Mouse (Mus musculus): ENCODE results near the gene Tmem88b. TPM values are rescaled to one million over a fixed set of nuclear protein-coding genes. Genes with fewer than 3 reads are reported as not detected.
"Not testable (repeated sequence)": the region's sequence is repeated elsewhere in the genome, so short reads cannot be mapped to it uniquely, and the experiment has no call there.

The Tmem88b gene
- total RNA-seq, 2 experiments from 2014 or later, result 16.4 to 19.0 TPM

DNA sequence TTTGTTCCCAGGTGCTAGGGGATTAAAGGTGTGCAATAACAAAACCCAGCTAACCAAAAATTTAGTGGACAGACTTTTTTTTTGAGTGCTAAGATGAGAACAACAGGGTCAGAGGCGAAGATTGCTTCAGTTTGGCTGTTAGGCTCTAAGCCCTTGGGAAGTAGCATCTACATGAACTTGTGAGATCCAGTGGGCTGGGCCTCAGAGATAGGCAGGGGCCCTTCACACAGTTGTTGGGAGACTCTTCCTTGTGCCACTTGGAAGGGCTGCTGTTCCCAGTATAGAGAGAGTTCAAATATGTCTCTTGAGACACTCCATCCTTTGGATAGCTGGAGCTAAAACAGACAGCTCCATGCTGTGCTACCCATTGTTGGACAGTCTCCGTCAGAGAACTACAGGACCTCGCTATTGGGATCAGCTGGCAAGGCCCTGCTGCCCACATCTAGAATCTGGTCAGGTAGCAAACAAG, 4.4 kb upstream of the Tmem88b start, which contains the start of gene Ankrd65:
Gene Ankrd65, plus strand, starts transcription at position 419 of the 469 bp plus-strand sequence.
- DNase-seq (ENCODE audit: low spot score in 2 of 2), result no peak

GRCm38 (mm10) chr4:155788833-155789232, 3.2 kb upstream of the Tmem88b start:
- not testable (repeated sequence) for DNase-seq (ENCODE audit: low spot score in 2 of 2)

DNA sequence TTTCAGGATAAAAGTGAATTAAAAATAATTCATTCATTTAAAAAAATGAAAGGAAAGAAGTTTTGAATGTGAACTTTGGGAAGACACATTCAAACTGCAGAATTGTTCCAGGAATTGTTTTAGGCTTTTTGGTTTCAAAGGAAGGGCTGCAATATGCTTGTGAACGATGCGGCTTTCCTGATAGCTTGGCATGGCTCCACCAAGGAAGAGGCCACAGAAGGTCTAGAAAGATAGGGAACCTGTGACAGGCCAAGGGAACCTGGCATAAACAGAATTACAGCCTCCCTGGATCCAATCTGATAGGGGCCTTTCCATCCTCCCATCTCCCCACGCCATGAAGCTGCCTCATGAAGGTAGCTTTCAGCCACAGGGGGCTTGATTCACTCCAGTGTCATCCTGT, 2.6 kb upstream of the Tmem88b start:
- no peak for DNase-seq (ENCODE audit: low spot score in 2 of 2)

DNA sequence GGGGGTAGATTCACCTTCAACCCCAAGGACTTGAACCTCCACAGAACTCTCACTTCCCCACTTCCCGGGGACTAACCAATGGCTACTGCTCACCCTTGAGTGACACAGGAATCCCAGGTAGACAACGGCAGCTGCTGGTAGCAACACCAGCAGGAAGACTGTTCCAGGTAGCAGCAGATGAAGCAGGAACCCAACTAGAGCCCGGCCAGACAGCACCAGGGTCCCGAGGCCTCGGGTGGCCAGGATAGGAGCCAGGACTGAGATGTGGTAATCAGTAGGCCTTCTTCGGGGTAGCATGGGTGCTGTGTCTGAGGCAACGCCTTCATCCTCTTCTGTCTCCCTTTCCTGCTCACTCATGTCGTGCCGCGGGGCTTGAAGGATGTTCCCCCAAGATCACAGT, 428 bp downstream of the Tmem88b start:
- no peak for DNase-seq (ENCODE audit: low spot score in 2 of 2)

DNA sequence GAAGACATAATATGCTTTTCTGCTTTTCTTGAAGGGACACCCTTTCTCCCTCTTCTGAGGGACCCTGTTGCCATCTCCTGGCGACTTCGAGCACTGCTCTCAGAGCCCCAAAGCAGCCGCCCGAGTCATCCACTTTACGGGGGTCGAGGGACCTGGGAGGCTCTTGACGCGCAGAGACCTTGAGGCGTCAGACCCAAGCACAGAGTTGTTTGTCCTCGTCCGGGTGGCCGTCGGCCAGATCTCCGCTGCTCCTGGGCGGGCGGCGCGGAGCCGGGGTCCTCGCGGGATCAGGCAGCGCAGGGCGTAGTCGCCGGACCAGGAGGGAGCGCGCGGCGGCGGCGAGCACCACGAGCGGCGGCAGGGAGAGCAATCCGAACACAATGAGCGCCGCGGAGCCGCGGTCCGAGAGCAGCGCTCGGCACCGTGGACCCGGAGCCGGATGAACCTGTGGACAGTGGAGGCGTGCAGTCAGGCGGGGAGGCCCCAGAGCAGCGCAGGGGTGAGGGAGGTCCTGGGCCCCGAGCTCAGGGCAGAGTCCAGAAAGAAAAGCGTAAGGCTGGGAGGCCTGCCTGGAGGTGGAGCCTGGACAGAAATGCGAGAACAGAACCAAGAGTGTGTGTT, 1.5 kb downstream of the Tmem88b start:
- DNase-seq (ENCODE audit: low spot score in 2 of 2), result peak; percentile 78 to 82

DNA sequence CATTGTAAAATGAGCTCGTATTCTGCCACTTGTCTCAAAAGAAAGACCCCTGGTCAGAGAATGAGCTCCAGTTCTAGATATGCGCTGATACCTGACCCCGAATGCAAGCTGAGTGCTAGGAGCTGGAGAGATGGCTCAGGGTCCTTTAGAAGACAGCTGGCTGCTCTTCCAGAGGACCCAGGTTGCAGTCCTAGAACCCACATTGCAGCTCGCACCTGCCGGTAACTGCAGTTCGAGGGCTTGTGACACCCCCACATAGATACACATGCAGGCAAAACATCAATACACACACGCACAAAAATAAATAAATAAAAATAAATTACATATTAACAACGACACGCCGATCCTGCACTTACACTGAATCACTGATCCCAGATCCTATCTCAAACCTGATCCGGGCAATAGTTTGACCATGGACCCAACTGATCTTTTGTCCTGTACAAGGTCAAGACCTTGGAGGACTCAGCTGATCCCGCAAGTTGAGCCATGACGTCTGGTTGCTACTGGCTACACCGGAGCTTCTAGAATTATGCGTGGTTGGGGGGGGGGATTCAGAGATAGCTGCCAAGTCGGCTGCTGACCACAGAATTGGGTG, 2.1 kb downstream of the Tmem88b start:
- no peak for DNase-seq (ENCODE audit: low spot score in 2 of 2)

DNA sequence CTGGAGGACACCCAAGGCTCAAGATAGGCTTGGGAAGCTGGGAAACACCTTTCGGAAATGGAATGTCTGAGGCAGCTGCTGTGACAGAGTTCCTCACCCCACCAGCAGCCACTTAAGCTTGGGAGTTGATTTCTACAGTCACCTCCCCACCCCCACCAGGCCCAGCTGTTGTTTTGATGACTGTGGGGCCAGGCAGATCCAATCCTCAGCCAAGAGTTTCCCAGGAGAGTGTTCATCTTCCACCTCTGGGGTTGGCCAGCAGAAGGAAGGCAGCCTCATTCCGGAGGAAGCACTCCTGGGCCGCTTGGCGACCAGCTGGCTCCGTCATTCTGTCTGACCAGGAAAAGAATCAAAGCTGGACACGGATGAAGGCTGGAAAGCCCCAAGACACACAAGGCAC, 4.8 kb downstream of the Tmem88b start:
- no peak for DNase-seq (ENCODE audit: low spot score in 2 of 2)

DNA sequence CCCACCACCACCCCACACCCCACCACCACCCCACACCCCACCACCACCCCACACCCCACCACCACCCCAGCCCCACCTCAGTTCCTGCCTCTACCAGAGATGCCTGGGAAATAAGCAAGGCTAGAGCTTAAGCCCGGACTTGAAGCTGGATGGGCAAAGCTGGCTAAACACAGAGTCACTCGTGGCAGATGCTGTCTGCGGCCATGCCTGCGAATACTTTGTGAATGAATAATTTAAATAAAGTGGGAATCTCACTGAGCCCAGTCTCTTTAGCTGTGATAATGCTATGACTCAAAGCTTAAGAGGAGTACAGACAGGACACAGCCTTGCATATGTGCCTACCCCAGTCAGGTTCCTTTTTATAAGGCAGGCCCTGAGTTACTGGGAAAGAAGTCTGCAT, 6.2 kb downstream of the Tmem88b start:
- no peak for DNase-seq (ENCODE audit: low spot score in 2 of 2)

DNA sequence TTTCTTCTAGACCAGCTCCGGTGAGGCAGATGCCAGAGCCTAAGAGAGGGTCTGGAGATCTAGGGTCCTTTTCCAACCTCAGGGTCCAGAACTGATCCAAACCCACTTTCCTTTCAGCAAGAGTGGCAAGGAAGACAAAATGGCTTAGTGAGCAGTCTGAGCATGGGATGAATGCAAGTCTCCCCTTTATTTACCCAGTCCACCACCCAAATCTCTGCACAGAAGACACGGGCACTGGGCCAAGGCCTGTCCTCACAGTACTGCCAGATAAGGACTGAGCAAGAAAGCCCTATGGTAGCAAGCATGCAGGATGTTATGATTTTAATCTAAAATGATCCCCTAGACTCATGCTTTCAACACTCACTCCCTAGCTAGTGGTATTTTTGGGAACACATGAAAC, 7.9 kb downstream of the Tmem88b start:
- no peak for DNase-seq (ENCODE audit: low spot score in 2 of 2)

- peak in 1 of 2 experiments; percentile 49 for DNase-seq (ENCODE audit: low spot score in 2 of 2)
Measured at GRCm38 (mm10) chr4:155776704-155777335, 8.9 kb downstream of the Tmem88b start.

- DNase-seq (ENCODE audit: low spot score in 2 of 2), result no peak
Measured at GRCm38 (mm10) chr4:155775855-155776254, 9.8 kb downstream of the Tmem88b start.

GRCm38 (mm10) chr4:155774971-155775740, 10.5 kb downstream of the Tmem88b start:
- no peak for DNase-seq (ENCODE audit: low spot score in 2 of 2)

DNA sequence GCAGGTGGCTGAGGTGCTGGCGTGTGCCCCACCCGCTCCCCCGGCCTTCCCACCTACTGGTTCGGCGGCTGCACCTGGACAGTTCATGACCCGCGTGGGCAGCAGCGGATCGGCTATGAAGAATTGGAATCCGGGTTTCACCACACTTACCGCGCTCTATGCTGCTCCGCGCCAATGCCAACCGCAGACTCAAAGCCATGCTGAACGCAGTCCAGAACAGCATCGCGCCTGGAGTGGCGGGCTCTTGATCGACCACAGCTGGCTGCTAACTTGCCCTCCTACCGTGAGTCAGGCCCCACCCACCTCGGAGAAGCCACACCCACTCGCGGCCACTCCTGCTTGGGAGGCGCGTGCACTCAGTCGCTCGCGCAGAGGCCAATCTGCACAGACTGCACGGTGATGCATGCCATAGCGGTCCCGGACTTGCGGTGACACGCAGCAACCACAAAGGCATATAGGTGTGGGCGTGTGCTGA, 11.4 kb downstream of the Tmem88b start, which contains the start of gene Vwa1:
Gene Vwa1, minus strand, starts transcription at position 419 of the 475 bp plus-strand sequence.
- peak; percentile 87 to 90 for DNase-seq (ENCODE audit: low spot score in 2 of 2)

- DNase-seq (ENCODE audit: low spot score in 2 of 2), result no peak
Measured at GRCm38 (mm10) chr4:155773335-155774078, 12.2 kb downstream of the Tmem88b start.

GRCm38 (mm10) chr4:155772786-155773185, 12.9 kb downstream of the Tmem88b start:
- DNase-seq (ENCODE audit: low spot score in 2 of 2), result no peak

DNA sequence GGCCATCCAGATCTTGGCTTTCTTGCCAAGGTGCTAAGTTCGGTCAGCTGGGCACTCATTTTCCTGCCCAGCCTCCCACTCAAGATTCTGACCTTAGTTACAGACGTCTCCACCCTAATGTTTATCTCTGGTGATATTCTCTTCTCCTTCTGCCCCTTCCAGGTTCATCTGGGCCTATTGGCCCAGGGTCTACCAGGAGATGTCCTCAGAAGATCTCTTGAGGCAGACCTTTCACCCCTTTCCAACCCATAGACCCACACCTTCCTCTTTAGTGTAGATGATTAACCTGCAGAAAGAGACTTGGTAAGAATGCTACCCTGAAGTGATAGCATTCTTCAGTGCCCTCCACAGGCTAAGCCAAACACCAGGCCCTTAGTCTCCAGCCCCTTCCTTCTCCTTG, 14.0 kb downstream of the Tmem88b start:
- DNase-seq (ENCODE audit: low spot score in 2 of 2), result no peak

DNA sequence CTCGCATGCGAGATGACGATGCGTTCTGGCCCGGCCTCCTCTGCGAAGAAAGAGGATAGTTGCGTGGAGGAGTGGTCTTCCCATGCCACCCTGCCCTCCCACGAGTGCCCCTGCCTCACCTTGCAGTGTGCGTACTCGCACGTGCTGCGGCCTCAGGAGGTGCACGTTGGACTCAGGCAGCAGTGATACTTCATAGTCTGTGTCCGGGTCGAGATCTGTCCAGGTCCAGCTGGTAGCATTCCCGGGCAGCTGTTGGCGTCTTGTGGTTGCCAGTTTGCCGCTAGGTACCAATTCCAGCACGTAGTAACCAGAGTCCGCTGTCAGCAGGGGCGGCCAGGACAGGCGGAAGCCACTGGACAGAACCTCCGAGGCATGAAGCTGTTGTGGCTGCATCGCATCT, 15.0 kb downstream of the Tmem88b start:
- DNase-seq (ENCODE audit: low spot score in 2 of 2), result peak in 1 of 2 experiments; percentile 22

DNA sequence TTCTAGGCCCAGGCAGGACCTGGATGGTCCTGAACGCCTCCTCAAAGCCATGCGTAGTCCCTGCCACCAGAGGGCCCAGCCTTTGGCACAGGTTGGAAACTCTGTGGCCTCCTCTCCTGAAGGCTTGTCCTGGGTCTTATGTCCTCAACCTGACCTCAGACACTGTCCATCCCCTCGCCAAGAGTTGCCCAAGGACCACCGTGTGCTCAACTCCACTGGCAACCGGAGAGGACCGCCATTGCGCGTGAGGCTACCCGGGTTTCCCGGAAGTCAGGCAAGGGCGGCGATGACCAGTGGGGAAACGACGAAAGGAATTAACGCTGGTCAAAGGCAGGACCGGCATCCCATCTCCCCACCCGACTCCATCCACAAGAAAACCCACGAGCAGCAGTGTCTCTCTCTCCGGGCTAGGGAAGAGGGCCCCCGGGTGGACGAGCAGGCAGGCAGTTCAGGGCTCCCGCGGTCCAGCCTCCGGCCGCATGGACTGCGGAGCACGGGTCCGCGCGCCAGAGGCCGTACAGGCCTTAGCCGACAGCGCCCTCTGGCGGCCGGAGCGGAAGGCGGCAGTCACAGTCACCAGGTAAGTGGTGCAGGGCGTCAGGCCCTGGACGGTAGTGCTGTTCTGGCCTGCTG, 15.7 kb downstream of the Tmem88b start:
- peak; percentile 93 to 94 for DNase-seq (ENCODE audit: low spot score in 2 of 2)

DNA sequence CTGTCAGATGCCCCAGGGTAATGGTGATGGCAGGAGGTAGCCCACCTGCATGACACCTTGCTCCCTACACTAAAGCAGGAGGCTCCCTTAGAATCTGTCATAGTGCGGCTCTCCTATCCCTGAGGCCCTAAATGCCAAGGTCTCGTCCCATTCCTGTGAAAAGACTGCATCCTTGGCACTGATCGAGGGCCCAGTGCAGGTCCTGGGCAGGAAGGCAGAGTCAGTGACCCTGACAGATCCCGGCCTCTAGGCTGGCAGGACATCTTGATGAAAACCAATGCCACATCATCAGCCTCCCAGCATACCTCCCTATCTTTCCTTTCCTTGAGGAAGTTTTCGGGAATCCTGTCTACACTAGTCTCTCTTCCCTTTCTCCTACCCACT, 16.2 kb downstream of the Tmem88b start:
- DNase-seq (ENCODE audit: low spot score in 2 of 2), result no peak

- DNase-seq (ENCODE audit: low spot score in 2 of 2), result no peak
Measured at GRCm38 (mm10) chr4:155762357-155762756, 23.3 kb downstream of the Tmem88b start.
